Mouse (Mus musculus) granulocyte monocyte progenitor cell, adult 5-6 weeks (primary cell): ENCODE results near the gene Supt20. TPM values are rescaled to one million over a fixed set of nuclear protein-coding genes. Genes with fewer than 3 reads are reported as not detected.
"Not testable (repeated sequence)": the region's sequence is repeated elsewhere in the genome, so short reads cannot be mapped to it uniquely, and the experiment has no call there.

ENCODE experiments used
- ATAC-seq: replicated peaks from 2 replicates; pipeline ENCODE4 v1.8.0; 2016; ENCODE audit warnings: mild to moderate bottlenecking, moderate TSS enrichment, inconsistent platforms; ENCODE audit not compliant: poor library complexity, severe bottlenecking
- total RNA-seq, 2 experiments: library from RNA; stranded (forward) in 1 of 2; stranded (reverse) in 1 of 2; fragments of 200-712, 200-1000 nt in 1 of 2; fragments of >200 nt in 1 of 2; fragmentation: Nextera tagmentation in 1 of 2; gene quantifications; 2 replicates each; pipeline ENCODE4 v1.2.3; 2014 to 2017

Supt20 gene
- total RNA-seq, 2 experiments from 2014 or later: 56.0 to 95.9 TPM

DNA sequence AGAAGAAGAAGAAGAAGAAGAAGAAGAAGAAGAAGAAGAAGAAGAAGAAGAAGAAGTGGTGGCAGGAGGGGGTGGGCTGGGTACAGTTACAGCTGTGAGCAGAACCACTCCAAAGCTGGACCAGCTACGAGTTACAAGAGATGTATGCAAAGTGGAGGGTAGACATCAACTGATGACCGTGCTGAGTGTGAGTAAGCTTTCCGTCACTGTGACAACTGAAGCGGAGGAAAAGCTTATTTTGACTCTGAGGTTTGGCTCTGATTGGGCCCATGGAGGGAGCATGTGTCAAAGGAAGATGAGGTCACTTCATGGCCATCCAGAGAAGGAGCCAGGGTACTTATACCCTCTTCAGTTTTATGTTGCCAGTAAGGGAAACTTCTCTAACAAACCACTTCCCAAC lies 60.8 kb downstream of the Supt20 start:
- no peak for ATAC-seq

DNA sequence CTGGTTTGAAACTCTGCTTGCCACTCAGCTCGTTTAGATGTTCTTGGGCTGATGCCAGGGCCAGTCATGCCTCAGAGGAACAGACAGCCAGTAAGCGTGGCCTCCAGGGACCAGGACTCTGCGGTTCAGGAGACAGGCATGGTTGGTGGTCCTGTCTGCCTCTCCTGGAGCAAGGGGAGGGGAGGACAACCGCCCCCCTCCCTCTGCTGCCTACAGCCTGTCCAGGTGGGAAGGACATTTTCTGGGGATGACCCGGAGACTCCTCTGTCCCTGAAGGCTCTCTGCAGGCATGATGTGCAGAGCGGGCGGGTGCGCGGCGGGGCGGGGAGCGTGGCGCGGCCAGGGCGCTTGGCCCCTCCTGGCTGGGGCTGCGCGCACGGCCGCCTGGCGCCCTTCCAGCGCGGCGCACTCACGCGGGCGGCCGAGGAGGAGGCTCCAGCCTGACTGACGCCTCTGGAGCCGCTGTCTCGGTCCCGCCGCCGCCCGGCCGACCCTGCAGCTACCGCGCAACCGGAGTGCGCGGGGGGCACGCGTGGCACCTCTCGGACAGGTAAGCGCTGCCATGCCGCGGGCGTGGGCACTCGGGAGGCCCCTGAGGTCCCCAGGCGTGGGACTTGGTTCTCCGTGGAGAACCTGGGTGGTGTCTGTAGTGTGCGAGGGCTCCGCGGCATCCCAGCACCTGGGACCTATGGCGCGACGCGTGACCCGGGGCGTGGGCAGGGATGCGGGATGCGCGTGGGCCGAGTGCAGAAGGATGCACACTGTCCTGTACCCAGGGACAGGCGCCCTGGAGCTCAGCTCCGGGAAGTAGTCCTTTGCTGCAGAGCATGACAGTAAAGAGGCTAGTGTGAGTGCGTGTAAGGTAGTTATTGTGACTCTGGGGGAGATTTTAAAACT lies 62.8 kb downstream of the Supt20 start, which contains the start of gene Smad9:
Smad9 (plus strand) TSS at position 438 of the 897 bp plus-strand sequence.
- ATAC-seq: peak; percentile 31

DNA sequence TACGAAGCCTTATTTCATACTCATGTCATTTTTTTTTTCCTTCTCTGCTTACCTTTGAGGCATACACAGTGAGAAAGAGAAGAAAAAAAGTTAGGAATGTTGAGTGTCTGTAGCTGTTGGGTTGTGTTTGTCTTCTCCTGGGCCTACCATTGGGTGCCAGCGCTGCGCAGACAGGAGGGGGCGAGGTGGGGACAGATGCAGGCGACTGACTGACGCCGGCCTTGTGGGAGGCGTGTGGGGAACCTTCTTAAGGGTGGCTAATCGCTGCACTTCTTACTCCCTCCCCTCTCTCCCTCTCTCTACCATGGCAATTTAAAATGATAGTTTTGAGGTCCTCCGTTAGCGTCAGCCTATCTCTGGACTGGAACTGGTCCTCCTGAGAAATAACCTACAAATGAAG lies 63.5 kb downstream of the Supt20 start:
- no peak; the same call in 1 of the 2 replicates for ATAC-seq

DNA sequence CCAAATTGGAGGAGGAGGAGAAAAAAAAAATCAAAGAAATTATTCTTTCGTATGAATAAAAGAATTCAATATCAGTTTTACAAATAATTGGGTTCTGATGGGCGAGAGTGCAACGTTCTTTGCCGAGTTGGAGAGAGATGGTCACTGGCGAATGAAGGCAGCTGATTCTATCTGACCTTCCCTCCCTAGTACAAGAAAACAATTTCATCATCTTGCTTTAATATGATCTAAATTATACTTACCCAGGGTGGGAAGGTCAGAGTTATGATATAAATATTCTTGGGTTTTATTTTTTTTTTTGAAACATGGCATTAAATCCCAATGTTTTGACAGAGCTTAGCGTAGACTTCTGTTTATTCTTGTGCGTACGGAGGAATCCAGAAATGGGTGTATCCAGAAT lies 64.8 kb downstream of the Supt20 start:
- no peak for ATAC-seq

DNA sequence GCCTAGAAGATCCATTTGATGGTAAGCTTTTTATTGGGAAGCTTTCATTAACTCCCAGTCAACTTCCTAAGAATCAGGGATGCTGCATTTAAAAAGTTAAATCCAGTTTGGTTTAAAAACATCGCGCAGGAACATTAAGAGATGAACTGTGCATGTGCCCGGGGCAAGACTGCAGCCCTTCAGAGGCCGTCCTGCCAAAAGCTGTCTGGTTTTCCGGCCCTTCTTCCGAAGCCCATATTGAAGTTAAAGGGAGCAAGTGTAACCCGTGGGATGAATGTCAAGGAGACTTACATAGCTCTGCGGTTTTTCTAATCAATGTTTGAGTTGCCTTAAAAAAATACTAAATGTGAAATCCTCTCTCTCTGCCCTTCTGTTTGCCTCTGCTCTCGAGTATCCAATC lies 66.6 kb downstream of the Supt20 start:
- ATAC-seq: no peak

DNA sequence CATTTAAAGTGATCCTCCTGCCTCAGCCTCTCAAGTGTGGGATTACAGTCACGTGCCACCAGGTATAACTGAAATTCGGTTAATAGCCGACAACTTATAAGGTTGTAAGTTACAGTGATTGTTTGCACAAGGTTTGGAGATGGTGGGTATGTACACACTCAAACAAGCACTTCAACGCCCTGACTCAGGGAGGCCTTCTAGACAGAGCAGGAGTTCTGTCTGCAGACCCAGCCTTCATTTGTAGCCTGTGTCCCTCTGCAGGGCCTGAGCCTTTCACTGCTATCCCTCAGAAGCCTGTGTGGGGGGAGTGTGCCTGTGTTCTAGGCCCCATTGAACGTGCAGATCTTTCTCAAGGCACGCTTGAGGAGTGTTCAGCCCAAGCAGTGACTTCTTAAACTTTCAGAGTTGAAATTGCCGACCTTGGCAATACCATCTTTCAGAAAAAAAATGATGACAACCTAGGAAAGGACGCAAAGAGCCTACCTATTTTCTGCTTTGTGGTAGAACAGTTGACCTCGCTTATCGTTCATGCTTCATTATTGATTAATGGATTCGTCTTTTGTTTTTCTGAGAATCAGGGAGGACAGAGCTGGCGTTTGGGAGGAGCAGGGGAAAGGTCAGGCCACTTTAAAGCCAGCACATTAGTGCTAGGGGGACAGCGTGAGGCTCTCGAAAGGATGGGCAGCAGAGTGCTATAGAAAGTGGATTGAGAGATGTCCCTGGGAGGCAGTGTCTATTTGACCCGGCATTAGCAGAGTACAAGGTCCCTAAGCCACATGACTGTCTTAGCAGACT lies 67.9 kb downstream of the Supt20 start:
- no peak for ATAC-seq

DNA sequence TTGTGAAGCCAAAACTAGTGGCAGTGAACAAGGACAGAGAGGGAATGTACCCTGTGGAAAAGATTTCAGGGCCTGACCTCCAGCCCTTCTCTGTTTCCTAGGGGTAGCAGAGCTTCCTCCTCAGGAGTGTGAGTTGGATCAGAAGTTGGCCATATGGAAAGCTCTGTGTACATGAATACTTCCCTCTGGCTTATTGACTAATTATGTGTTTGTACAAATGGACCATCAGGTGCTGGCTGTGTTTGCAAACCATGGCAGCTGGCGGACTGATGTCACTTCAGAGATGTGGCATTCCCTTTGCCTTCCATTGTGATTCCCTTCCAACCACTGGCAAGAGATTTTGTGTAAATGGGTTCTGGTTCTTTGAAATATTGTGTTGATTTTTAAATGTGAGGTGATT lies 68.7 kb downstream of the Supt20 start:
- no peak for ATAC-seq

DNA sequence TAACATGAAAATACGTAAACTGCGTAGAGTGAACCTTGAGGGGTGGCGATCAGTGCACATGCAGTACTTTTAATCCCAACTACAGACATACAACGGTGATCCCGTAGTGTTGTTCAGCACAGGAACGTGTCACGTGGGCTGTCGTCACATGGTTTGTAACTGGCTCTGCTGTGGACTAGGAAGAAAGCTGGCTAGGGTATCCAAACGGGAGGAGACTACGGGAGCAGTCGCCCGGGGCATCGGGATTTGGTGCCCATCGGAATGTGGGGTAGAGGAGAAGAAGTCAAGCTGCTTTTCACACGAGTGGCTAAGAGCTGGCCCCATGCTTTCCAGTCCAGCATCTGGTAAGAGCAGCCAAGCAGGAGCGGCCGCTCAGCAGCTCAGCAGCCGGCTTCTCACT lies 71.8 kb downstream of the Supt20 start:
- ATAC-seq: no peak

DNA sequence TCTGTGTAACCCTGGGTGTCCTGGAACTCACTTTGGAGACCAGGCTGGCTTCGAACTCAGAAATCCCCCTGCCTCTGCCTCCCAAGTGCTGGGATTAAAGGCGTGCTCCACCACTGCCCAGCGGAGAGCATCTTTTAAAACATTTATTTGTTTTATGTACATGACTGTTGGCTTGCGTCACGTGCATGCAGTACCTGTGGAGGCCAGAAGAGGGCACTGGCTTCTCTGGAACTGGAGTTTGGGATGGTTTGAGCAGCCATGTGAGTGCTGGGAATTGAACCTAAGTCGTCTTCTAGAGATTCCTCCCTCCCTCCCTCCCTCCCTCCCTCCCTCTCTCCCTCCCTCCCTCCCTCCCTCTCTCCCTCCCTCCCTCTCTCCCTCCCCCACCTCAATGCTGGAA lies 72.9 kb downstream of the Supt20 start:
- not testable (repeated sequence) for ATAC-seq

DNA sequence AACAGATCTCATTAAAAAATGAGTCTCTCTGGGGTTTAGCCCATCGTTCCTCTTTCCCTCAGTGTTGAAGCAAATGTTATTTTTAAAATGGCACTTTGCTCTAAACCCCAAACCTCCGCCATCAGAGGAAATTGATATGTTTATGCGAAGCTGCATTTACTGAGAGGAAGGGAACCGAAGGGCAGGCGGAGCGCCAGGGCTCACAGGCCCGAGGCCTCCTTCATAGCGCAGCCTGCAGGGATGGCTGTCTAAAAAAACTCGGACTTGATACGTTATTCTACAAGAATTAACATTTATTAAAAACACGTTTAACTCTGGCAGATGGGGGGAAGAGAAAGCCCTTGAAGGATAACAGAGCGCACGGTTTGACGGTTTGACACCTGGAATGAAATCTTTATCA lies 73.4 kb downstream of the Supt20 start:
- no peak for ATAC-seq

DNA sequence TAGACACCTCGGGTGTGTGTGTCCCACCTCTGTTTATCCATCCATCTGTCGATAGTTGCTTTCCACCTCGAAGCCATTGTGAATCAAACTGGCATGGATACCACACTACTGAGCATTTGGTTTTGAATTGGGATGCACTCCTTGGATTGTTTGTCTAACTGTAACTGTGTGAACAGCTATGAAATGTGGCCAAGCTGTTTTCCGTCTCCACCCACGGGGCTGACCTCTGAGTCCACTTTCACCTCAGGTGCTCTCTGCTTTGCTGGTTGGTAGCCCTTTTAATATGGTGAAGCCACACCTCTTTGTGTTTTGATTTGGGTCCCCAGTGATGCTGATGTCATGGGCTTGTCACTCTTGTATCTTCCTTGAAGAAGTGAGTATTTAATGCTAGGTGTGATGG lies 74.2 kb downstream of the Supt20 start:
- no peak for ATAC-seq

DNA sequence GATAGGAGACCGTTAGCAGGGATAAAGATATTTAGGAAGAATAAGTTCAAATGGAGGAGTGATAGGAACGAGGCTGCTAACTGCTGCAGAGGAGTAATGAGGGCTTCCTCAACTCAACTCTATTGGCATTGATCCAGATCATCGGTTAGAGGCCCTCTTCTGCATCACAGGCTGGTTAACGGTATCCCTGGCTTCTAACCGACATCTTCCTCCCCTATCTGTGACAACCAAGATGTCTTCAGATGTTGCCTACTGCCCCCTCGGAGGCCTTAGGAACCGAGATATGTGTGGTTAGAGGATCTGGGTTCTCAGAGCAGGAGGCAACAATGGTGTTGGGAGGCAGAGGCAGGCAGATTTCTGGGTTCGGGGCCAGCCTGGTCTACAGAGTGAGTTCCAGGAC lies 76.0 kb downstream of the Supt20 start:
- no peak for ATAC-seq

DNA sequence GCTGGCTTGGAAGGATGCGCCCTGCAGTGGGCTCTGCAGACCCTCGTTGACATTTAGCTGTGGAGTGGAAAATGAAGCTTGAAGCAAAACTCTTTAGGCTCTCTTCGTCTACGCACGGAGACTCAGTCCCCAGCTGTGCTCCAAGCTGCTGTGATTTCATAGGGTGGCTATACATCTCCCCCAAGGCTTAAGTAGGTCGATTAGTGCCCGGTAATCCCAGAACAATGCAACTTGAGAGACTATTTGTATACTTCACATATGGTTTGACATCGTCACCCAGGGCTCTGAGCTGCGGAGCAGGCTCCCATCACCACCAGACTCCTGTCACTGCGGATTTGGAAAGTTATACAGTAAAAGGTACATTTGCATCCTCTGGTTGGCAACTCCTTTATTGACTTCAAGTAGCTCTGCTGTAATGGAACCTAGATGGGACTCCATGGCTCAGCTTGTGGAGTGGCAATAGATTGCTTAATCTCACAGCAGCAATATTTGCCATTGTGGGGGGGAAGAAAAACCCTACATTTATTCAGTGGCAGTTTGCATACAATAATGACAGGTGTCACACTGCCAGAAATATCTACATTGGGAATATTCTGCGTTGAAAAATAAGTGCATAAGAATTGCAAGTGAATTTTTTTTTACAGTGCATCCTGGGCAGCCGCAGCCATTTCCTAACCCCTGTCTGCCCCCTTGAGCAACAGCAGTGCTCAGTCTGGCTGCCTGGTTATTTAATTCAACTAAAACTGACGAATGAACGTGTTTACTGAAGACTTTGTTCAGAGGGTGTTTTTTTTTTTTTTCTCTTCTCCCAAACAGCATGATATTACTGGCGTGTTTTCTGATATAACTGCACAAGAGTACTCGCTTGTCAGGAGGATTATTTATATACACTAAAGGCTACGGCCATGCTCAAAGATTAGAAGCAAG lies 77.0 kb downstream of the Supt20 start:
- ATAC-seq: no peak

DNA sequence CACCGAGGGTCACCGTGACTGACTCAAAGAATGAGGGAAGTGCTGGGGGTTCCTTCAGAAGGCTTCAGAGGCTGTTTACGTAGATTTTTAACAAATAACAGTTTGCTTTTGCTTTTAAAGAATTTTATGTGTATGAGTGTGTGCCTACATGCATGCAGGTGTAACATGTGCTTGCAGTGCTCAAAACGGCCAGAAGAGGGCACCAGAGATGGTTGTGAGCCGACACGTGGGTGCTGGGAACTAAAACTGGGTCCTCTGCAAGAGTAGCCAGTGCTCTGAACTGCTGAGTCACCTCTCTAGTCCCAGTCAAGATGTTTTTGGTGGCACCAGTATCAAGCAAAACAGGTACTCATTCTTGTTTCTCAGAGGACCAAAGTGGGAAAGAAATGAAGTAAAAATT lies 81.0 kb downstream of the Supt20 start:
- no peak for ATAC-seq

DNA sequence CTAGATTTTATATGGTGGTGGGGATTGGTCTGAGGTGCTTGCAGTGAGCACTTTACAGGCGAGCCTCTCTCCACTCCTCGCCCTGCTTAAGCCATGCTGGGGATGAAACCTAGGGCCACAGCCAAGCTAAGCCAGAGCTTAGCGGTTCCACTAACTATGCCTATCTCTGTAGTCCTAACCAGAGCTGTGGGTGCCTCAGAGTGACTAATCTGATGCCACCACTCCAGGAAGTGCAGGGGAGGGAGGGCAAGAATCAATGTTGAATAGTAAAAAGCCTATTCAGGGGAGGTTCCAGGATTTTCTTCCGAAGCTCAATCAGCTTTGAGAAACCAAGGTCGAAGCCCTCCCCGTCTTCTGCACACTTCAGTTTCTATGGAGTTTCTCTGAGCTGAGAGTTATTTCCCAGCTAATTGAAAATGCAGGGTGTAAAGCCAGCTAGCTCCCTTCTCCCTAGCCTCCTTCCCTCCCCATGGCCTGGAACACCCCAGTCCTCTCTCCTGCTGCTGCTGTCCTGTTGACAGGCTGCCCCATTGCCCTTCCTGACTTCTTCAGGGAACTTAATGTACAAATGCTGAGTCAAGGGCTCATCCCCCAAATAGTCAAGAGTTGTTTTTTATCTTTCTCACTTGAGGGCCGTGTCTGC lies 83.5 kb downstream of the Supt20 start:
- ATAC-seq: no peak

Other genes with a start within 250 kb of the Supt20 start
- not detected in 2 replicates for gene Gm21958, start 21.5 kb downstream of the Supt20 start, total RNA-seq (2014; fragmentation: Nextera tagmentation)
- gene Gm21958, start 21.5 kb downstream of the Supt20 start, total RNA-seq (2017): not detected in 2 replicates
- 145 and 200 TPM in 2 replicates for gene Exosc8, start 42.6 kb downstream of the Supt20 start, total RNA-seq (2014; fragmentation: Nextera tagmentation)
- 243 and 250 TPM in 2 replicates for gene Exosc8, start 42.6 kb downstream of the Supt20 start, total RNA-seq (2017)
- gene Alg5, start 42.7 kb downstream of the Supt20 start, total RNA-seq (2014; fragmentation: Nextera tagmentation): 40.5 and 46.2 TPM in 2 replicates
- gene Alg5, start 42.7 kb downstream of the Supt20 start, total RNA-seq (2017): 47.9 and 49.5 TPM in 2 replicates
- gene Smad9, start 62.8 kb downstream of the Supt20 start, total RNA-seq (2014; fragmentation: Nextera tagmentation): not detected in 2 replicates
- not detected in 2 replicates for gene Smad9, start 62.8 kb downstream of the Supt20 start, total RNA-seq (2017)
- 10.1 and 45.6 TPM in 2 replicates for gene Rfxap, start 115.0 kb downstream of the Supt20 start, total RNA-seq (2014; fragmentation: Nextera tagmentation)
- gene Rfxap, start 115.0 kb downstream of the Supt20 start, total RNA-seq (2017): 54.7 and 56.3 TPM in 2 replicates
- not detected in 2 replicates for gene Sertm1, start 223.1 kb downstream of the Supt20 start, total RNA-seq (2014; fragmentation: Nextera tagmentation)
- not detected in 2 replicates for gene Sertm1, start 223.1 kb downstream of the Supt20 start, total RNA-seq (2017)